Mouse (Mus musculus): ENCODE measurements at regions not wholly inside any gene's neighbourhood (a gene's known extent, or its start where the extent isn't known, plus 50 kb on each side); places are given as distances from the start of the nearest gene placed in this dataset.

DNA sequence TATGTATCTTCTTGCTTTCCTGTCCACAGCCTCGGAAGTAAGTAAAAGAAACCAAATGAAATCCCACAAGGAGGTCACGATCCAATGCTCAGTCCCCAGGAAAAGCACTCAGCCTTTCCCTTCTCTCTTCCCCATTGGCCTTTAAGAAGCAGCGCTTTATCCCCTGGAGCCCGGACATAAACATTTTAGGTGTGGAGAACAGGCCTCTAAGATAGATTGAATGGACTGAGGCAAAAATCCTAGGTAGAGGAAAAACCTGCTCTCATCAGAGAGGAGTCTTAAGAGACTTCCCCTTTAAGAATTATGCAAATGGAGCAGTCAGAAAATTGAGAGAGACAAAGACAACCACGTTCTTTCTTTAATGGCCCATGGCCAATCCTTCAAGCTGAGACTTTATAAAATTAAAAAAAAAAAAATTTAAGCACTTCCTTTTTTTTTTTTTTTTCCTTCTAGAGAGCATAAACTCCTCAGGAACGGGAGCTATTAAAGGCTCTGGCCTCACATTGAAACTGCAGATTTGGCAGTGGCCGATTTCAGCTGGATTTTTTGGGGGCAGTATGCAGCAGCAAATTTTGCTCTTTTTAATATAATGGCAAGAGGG, 1020.5 kb downstream of the 9330182O14Rik start:
- no peak for DNase-seq
- H3K4me1 ChIP-seq (replicated peaks; ENCODE audit: control insufficient read depth, insufficient read depth, low read length), result no peaks in the 10 kb centered on the region
- no peak overlapping the region for H3K27ac ChIP-seq (ENCODE audit: control insufficient read depth, insufficient read depth, low read length)
- WGBS, result 35% methylated on average over 7 of the region's 7 CpGs
- TF ChIP-seq POLR2A (IDR thresholded peaks at IDR 0.05; ENCODE audit: control insufficient read depth, extremely low read depth, insufficient read depth, low read length, poor library complexity) (no peak), CTCF (IDR thresholded peaks at IDR 0.05; ENCODE audit: borderline replicate concordance, control insufficient read depth, extremely low read depth, insufficient read depth, low read length, poor library complexity) (no peak)
- H3K4me3 ChIP-seq (ENCODE audit: control insufficient read depth, insufficient read depth, low read length), result no peak overlapping the region
- H3K27me3 ChIP-seq (ENCODE audit: control insufficient read depth, insufficient read depth, low read length), result no peaks in the 10 kb centered on the region
- no peaks in the 10 kb centered on the region for H3K36me3 ChIP-seq (ENCODE audit: control insufficient read depth, insufficient read depth, low read length)

DNA sequence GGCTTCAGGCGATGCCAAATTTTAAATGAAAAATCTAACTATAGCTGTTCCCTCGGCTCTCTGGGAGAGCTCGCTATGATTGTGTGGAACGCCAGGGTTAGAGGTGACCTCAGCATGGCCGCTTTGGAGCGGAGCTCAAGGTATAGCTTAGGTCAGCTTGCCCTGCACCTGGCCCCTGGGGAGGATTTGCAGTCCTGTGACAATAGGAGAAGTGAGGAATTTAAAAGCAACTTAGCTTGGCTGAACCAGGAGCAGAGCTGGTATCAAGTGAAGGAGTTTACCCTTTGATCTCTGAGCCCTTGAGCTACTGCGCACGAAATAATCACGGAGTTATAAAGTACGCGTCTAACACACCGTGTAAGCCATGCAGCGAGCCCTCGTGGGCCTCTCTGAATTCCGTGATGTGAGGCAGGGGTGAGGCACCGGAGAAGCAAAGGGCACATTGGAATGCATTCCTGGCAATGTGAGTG, 1021.0 kb downstream of the 9330182O14Rik start:
- no peak for TF ChIP-seq CTCF (IDR thresholded peaks at IDR 0.05; ENCODE audit: borderline replicate concordance, control insufficient read depth, extremely low read depth, insufficient read depth, low read length, poor library complexity)
- no peak for TF ChIP-seq POLR2A (IDR thresholded peaks at IDR 0.05; ENCODE audit: control insufficient read depth, extremely low read depth, insufficient read depth, low read length, poor library complexity)
- no peaks in the 10 kb centered on the region for H3K27me3 ChIP-seq (ENCODE audit: control insufficient read depth, insufficient read depth, low read length)
- no peak overlapping the region for H3K27ac ChIP-seq (ENCODE audit: control insufficient read depth, insufficient read depth, low read length)
- whole genome bisulfite sequencing, result 26% methylated on average over 16 of the region's 16 CpGs
- no peaks in the 10 kb centered on the region for H3K36me3 ChIP-seq (ENCODE audit: control insufficient read depth, insufficient read depth, low read length)
- H3K4me3 ChIP-seq (ENCODE audit: control insufficient read depth, insufficient read depth, low read length), result no peak overlapping the region
- DNase-seq, result no peak
- H3K4me1 ChIP-seq (replicated peaks; ENCODE audit: control insufficient read depth, insufficient read depth, low read length), result no peaks in the 10 kb centered on the region

DNA sequence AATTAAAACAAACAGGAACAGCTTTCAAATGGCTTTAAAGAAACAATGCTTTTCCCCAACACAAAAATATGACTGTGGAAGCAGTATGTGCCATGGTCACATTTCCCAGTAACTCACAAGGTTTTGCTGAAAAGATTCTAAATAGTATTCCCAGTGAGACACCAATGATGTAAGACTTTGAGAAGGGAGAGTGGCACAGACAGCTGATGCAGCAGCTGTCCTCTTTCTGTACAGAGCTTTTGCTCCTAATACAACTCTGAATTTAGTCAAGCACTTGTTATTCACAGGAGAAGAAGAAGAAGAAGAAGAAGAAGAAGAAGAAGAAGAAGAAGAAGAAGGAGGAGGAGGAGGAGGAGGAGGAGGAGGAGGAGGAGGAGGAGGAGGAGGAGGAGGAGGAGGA, 1023.6 kb downstream of the 9330182O14Rik start:
- H3K4me3 ChIP-seq (ENCODE audit: control insufficient read depth, insufficient read depth, low read length), result no peak overlapping the region
- no peaks in the 10 kb centered on the region for H3K4me1 ChIP-seq (replicated peaks; ENCODE audit: control insufficient read depth, insufficient read depth, low read length)
- no peak overlapping the region for H3K27ac ChIP-seq (ENCODE audit: control insufficient read depth, insufficient read depth, low read length)
- DNase-seq, result no peak
- H3K36me3 ChIP-seq (ENCODE audit: control insufficient read depth, insufficient read depth, low read length), result no peaks in the 10 kb centered on the region
- no peaks in the 10 kb centered on the region for H3K27me3 ChIP-seq (ENCODE audit: control insufficient read depth, insufficient read depth, low read length)
- TF ChIP-seq CTCF (IDR thresholded peaks at IDR 0.05; ENCODE audit: borderline replicate concordance, control insufficient read depth, extremely low read depth, insufficient read depth, low read length, poor library complexity), result no peak
- no peak for TF ChIP-seq POLR2A (IDR thresholded peaks at IDR 0.05; ENCODE audit: control insufficient read depth, extremely low read depth, insufficient read depth, low read length, poor library complexity)

DNA sequence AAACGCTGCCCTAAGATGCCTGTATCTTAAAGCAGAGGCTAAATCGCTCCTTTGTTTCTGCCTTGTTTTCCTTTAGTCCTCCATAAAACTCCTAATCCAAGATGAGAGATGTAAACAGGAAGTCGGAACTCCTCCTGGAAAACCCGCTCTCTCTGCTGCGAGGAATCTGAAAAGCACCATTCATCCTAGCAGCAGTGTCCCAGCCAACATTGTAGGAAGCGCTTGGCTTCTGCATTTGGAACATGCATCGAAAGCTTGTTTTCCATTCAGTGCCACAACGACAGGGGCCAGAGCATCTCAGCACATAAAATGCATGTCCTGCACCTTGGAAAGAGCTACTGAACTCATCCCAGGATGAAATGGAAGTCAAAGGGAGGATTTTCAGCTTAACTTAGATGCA, 1028.1 kb downstream of the 9330182O14Rik start:
- 67% methylated on average over 8 of the region's 8 CpGs for WGBS
- DNase-seq, result no peak
- no peak overlapping the region for H3K27ac ChIP-seq (ENCODE audit: control insufficient read depth, insufficient read depth, low read length)

DNA sequence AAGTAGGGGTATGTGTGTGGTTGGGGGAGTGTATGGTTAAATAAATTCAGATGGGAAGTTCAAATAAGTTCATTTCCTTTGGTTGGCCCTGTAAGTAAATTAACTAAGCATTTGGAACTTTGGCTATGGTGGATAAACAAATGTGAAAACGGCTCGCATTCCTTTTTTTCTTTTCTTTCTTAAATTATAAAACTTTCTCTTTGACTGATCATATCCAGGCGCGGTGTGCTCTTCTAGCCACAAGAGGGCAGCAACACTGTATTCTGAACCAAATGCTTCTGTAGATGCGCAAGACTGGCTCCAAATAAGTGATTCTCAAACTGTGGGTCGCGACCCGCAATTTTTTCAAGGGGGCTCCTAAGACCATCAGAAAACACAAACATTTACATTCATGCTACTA, 1028.6 kb downstream of the 9330182O14Rik start:
- TF ChIP-seq CTCF (IDR thresholded peaks at IDR 0.05; ENCODE audit: borderline replicate concordance, control insufficient read depth, extremely low read depth, insufficient read depth, low read length, poor library complexity) (no peak), POLR2A (IDR thresholded peaks at IDR 0.05; ENCODE audit: control insufficient read depth, extremely low read depth, insufficient read depth, low read length, poor library complexity) (no peak)
- Histone ChIP-seq H3K36me3 (ENCODE audit: control insufficient read depth, insufficient read depth, low read length) (no peaks in the 10 kb centered on the region), H3K27me3 (ENCODE audit: control insufficient read depth, insufficient read depth, low read length) (no peaks in the 10 kb centered on the region), H3K4me1 (replicated peaks; ENCODE audit: control insufficient read depth, insufficient read depth, low read length) (no peaks in the 10 kb centered on the region), H3K4me3 (ENCODE audit: control insufficient read depth, insufficient read depth, low read length) (no peak overlapping the region), H3K27ac (ENCODE audit: control insufficient read depth, insufficient read depth, low read length) (no peak overlapping the region)
- 3% methylated on average over 8 of the region's 8 CpGs for WGBS
- DNase-seq, result peak; percentile 16

More for the DNA sequence above, 1028.1 kb downstream of the 9330182O14Rik start:
- Histone ChIP-seq H3K4me1 (replicated peaks; ENCODE audit: control insufficient read depth, insufficient read depth, low read length) (no peaks in the 10 kb centered on the region), H3K36me3 (ENCODE audit: control insufficient read depth, insufficient read depth, low read length) (no peaks in the 10 kb centered on the region), H3K27me3 (ENCODE audit: control insufficient read depth, insufficient read depth, low read length) (no peaks in the 10 kb centered on the region), H3K4me3 (ENCODE audit: control insufficient read depth, insufficient read depth, low read length) (no peak overlapping the region)
- no peak for TF ChIP-seq CTCF (IDR thresholded peaks at IDR 0.05; ENCODE audit: borderline replicate concordance, control insufficient read depth, extremely low read depth, insufficient read depth, low read length, poor library complexity)
- no peak for TF ChIP-seq POLR2A (IDR thresholded peaks at IDR 0.05; ENCODE audit: control insufficient read depth, extremely low read depth, insufficient read depth, low read length, poor library complexity)

DNA sequence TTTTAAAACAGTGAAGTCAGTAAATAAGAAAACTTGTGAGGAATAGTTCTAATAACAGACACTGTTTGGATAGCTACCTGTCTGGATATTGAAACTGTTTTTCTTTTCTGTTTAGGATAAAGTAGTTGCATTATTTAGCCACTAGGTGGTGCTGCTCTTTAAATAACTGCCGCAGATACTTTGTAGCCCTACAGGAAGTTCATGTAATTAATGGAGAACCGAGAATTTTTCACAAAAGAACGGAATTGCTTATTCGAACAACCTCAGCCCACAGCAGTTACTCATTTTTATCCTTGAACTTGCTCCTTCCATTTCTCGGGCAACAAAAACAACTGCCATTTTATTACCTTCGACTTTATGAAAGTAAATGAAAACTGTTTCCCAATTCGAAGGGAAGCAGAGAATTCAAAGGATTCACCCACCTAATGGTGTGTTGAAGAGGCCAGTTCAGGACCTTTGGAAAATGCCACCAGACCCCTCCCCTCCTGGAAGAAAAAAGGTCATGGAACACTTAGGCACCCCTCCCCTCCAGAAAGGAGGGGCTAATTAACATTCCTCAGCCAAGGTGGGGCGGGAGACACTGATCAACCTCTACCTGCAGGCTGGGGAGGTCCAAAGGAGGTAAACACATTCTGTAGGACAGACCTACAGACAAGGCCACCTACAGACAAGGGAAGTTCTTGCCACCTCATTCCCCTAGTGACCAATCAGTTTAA, 1029.6 kb downstream of the 9330182O14Rik start:
- DNase-seq, result no peak
- no peaks in the 10 kb centered on the region for H3K4me1 ChIP-seq (replicated peaks; ENCODE audit: control insufficient read depth, insufficient read depth, low read length)
- WGBS, result 23% methylated on average over 8 of the region's 8 CpGs

More for the DNA sequence above, 1029.6 kb downstream of the 9330182O14Rik start:
- TF ChIP-seq POLR2A (IDR thresholded peaks at IDR 0.05; ENCODE audit: control insufficient read depth, extremely low read depth, insufficient read depth, low read length, poor library complexity), result no peak
- TF ChIP-seq CTCF (IDR thresholded peaks at IDR 0.05; ENCODE audit: borderline replicate concordance, control insufficient read depth, extremely low read depth, insufficient read depth, low read length, poor library complexity), result no peak
- no peak overlapping the region for H3K27ac ChIP-seq (ENCODE audit: control insufficient read depth, insufficient read depth, low read length)
- H3K4me3 ChIP-seq (ENCODE audit: control insufficient read depth, insufficient read depth, low read length), result no peak overlapping the region
- no peaks in the 10 kb centered on the region for H3K36me3 ChIP-seq (ENCODE audit: control insufficient read depth, insufficient read depth, low read length)
- no peaks in the 10 kb centered on the region for H3K27me3 ChIP-seq (ENCODE audit: control insufficient read depth, insufficient read depth, low read length)
